Mouse (Mus musculus) bone marrow macrophage, adult 2 months (primary cell): ENCODE results near the gene Kmt5c.

Experiments
- CTCF ChIP-seq: IDR thresholded peaks from 2 replicates; pipeline ENCODE4 v1.5.1; 2012; ENCODE audit warnings: low read depth, mild to moderate bottlenecking, low read length, moderate library complexity
- POLR2A ChIP-seq: IDR thresholded peaks from 2 replicates; pipeline ENCODE4 v1.6.1; 2012; ENCODE audit warnings: mild to moderate bottlenecking, low read depth, low read length, borderline replicate concordance

DNA sequence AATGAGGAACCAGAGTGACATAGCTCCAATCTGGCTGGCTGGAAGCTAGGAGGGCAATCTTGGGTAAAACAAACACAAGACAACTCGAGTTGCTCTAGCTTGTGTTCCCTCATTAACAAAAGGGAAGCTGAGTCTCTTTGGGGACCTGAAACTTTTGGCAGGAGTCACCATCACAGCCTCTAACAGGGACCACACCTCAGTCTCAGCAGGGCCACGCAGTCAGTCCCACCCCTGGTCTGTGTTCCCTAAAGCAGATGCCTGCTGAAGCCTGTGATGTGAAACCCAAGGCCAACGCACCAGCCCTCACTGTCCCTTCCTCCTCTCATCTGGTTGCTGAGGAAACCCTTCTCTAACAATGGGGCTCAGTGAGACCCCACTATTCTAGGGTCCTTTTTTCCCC, 42.2 kb downstream of the Kmt5c start:
- TF ChIP-seq CTCF (no peak), POLR2A (no peak)
